Mouse (Mus musculus): ENCODE data around the gene Slc7a7. TPM values are rescaled to one million over a fixed set of nuclear protein-coding genes. Genes with fewer than 3 reads are reported as not detected.
A peak's percentile ranks its signal among the peaks of the same experiment; 100 is the strongest.
"Not testable (repeated sequence)": the region's sequence is repeated elsewhere in the genome, so short reads cannot be mapped to it uniquely, and the experiment has no call there.

Slc7a7 gene
- polyA plus RNA-seq, 1 experiment from 2014 or later, result 4.3 TPM

DNA sequence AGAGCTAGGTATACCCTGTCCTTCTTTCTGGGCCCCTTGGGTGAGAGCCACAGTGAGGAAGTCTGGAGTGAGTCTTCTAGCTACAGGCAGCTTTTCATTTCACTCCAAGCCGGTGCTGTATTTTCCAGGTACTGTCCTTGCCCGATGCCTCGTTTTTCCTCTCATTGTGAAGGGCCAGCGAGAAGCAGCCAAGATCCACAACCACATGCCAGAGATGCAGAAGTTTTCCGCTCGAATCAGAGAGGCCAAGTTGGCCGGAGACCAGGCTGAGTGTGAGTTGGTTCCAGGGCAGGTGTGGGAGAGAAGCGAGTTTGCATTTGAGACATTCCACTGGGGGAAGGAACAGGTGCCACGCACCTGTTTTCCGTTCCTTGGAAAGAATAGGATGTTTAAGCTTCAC lies 51.0 kb downstream of the Slc7a7 start:
- Histone ChIP-seq H3K27ac (ENCODE audit: low read depth, low read length) (no peak overlapping the region), H3K9me3 (ENCODE audit: control insufficient read depth, low read length) (no peaks in the 10 kb centered on the region), H3K4me3 (ENCODE audit: low read depth, low read length) (no peak overlapping the region), H3K9ac (ENCODE audit: low read depth, low read length) (no peak overlapping the region), H3K4me1 (replicated peaks; ENCODE audit: control insufficient read depth, insufficient read depth, low read length) (no peaks in the 10 kb centered on the region), H3K27me3 (ENCODE audit: control insufficient read depth, insufficient read depth, low read length) (no peaks in the 10 kb centered on the region), H3K4me2 (replicated peaks; ENCODE audit: low read depth, low read length) (no peak overlapping the region), H3K36me3 (ENCODE audit: control insufficient read depth, insufficient read depth, low read length) (peaks cover 15% of the 10 kb centered on the region)
- ATAC-seq (ENCODE audit: low FRiP score) (no peak), DNase-seq (ENCODE audit: low spot score) (no peak)
- WGBS, result 94% methylated on average over 10 of the region's 10 CpGs

DNA sequence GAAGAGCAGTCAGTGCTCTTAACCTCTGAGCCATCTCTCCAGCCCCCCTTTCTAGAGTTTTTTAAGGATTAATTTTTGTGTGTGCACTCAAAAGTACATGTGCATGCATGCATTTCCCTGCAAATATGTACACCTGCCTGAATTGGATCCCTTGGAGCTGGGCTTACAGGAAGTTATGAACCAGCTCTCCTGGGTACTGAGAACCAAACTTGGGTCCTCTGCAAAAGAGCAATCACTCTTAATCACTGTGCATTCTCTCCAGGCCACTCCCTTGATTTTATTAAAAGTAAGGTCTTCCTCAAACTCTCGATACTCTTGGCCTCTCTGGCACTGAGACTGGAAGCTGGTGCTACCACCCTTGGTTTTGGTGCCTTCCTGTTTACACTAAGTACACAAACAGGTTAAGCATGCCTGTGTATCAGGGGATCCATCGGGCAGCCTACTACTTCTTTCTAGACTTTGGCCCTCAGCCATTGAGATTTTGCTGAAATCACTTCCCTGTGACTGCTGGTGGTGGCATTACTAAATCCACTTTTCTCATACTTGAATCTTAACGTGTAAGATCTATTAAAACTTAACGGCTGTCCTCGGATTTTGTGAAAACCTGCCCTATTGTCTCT lies 52.4 kb downstream of the Slc7a7 start:
- H3K9ac ChIP-seq (ENCODE audit: low read depth, low read length), result no peak overlapping the region
- no peak overlapping the region for H3K4me3 ChIP-seq (ENCODE audit: low read depth, low read length)
- no peak overlapping the region for H3K4me2 ChIP-seq (replicated peaks; ENCODE audit: low read depth, low read length)
- H3K27me3 ChIP-seq (ENCODE audit: control insufficient read depth, insufficient read depth, low read length), result no peaks in the 10 kb centered on the region
- ATAC-seq (ENCODE audit: low FRiP score) (no peak), DNase-seq (ENCODE audit: low spot score) (no peak)
- no peaks in the 10 kb centered on the region for H3K4me1 ChIP-seq (replicated peaks; ENCODE audit: control insufficient read depth, insufficient read depth, low read length)
- peaks cover 15% of the 10 kb centered on the region for H3K36me3 ChIP-seq (ENCODE audit: control insufficient read depth, insufficient read depth, low read length)
- H3K9me3 ChIP-seq (ENCODE audit: control insufficient read depth, low read length), result no peaks in the 10 kb centered on the region
- H3K27ac ChIP-seq (ENCODE audit: low read depth, low read length), result no peak overlapping the region
- WGBS, result 91% methylated on average over 5 of the region's 5 CpGs

DNA sequence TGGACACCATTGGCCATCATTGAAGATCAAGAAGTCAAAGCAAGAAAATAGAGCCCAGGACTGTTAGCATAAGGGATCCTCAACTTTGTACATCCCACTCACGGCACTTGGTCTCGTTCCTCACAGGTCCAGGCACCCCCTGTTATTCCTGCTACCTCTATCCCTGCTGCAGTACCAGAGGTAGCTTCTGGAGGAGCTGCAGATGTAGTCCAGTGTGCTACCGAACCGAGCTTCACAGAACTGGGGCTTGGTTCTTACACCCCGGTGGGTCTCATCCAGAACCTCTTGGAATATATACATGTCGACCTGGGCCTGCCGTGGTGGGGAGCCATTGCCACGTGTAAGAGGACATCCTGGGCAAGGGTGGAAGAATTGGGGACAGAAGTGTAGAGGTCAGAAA lies 54.4 kb downstream of the Slc7a7 start:
- Histone ChIP-seq H3K36me3 (ENCODE audit: control insufficient read depth, insufficient read depth, low read length) (peaks cover 4% of the 10 kb centered on the region; the same call in 1 of the 2 replicates), H3K9ac (ENCODE audit: low read depth, low read length) (no peak overlapping the region), H3K27ac (ENCODE audit: low read depth, low read length) (no peak overlapping the region), H3K27me3 (ENCODE audit: control insufficient read depth, insufficient read depth, low read length) (no peaks in the 10 kb centered on the region), H3K9me3 (ENCODE audit: control insufficient read depth, low read length) (no peaks in the 10 kb centered on the region), H3K4me1 (replicated peaks; ENCODE audit: control insufficient read depth, insufficient read depth, low read length) (no peaks in the 10 kb centered on the region), H3K4me2 (replicated peaks; ENCODE audit: low read depth, low read length) (no peak overlapping the region), H3K4me3 (ENCODE audit: low read depth, low read length) (no peak overlapping the region)
- 94% methylated on average over 8 of the region's 8 CpGs for WGBS
- no peak for ATAC-seq (ENCODE audit: low FRiP score)
- no peak for DNase-seq (ENCODE audit: low spot score)

DNA sequence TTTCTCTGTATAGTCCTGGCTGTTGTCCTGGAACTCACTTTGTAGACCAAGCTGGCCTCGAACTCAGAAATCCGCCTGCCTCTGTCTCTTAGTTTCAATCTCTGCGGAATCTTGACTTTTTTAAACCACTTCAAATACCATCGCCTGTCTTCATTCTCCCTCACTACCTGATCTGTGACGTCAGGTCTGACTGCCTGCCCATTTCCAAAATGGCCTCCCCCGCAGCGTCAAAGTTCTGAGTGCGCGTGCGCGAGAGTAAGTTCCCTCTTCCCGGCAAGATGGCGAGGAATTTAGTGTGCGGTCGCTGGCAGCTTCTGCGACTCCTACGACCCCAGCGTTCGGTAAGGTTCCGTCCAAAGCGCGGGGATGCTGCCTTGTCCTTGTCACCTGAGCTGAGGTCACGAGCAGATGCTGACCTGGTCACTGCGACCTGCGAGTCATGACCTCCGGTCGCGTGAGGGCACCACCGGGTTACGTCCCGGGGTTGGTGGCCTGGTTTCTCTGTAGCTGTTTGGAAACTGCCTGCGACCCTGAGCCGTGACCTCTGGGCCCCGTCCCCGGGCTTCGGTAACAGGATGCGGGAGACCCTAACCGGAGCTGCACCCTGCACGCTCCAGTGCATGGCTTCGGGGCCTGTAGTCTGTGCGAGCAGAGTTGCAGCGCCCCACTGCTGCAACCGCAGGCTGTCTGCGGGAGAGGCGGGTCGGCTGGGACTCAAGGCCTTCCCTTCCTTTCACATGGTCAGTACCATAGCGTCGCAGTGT lies 56.8 kb downstream of the Slc7a7 start, which contains the start of gene Oxa1l:
Gene Oxa1l, plus strand, starts transcription at position 258 of the 764 bp plus-strand sequence.
- Histone ChIP-seq H3K4me2 (replicated peaks; ENCODE audit: low read depth, low read length) (peak within 1 kb of the TSS; percentile 68), H3K9ac (ENCODE audit: low read depth, low read length) (peak within 1 kb of the TSS; percentile 88), H3K4me1 (replicated peaks; ENCODE audit: control insufficient read depth, insufficient read depth, low read length) (no peaks in the 10 kb centered on the region), H3K27me3 (ENCODE audit: control insufficient read depth, insufficient read depth, low read length) (no peaks in the 10 kb centered on the region), H3K9me3 (ENCODE audit: control insufficient read depth, low read length) (no peaks in the 10 kb centered on the region), H3K36me3 (ENCODE audit: control insufficient read depth, insufficient read depth, low read length) (no peaks in the 10 kb centered on the region), H3K27ac (ENCODE audit: low read depth, low read length) (peak within 1 kb of the TSS; percentile 63), H3K4me3 (ENCODE audit: low read depth, low read length) (peak within 1 kb of the TSS; percentile 93)
- DNase-seq (ENCODE audit: low spot score), result peak; percentile 98
- WGBS, result under 1% methylated on average over 48 of the region's 48 CpGs
- ATAC-seq (ENCODE audit: low FRiP score), result peak; percentile 93

DNA sequence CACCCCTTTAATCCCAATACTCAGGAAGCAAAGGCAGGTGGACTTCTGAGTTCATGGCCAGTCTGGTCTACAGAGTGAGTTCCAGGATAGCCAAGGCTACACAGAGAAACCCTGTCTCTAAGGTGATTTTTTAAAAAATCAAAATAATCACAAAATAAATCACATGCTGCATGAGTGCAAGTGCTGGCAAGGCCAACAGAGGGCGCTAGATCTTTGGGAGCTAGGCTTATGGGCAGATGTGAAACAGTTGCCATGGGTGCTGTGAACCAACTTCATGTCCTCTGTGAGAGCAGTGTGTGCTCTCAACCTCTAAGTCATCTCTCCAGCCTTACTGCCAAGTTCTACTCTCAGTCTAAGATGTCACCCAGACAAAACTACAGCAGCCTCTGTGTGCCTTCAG lies 63.2 kb downstream of the Slc7a7 start:
- DNase-seq (ENCODE audit: low spot score) (no peak), ATAC-seq (ENCODE audit: low FRiP score) (no peak)
- no peak overlapping the region for H3K27ac ChIP-seq (ENCODE audit: low read depth, low read length)
- H3K4me2 ChIP-seq (replicated peaks; ENCODE audit: low read depth, low read length), result no peak overlapping the region
- no peaks in the 10 kb centered on the region for H3K9me3 ChIP-seq (ENCODE audit: control insufficient read depth, low read length)
- 30% methylated on average over 1 of the region's 1 CpGs for WGBS
- H3K4me3 ChIP-seq (ENCODE audit: low read depth, low read length), result no peak overlapping the region
- H3K4me1 ChIP-seq (replicated peaks; ENCODE audit: control insufficient read depth, insufficient read depth, low read length), result no peaks in the 10 kb centered on the region
- no peaks in the 10 kb centered on the region for H3K36me3 ChIP-seq (ENCODE audit: control insufficient read depth, insufficient read depth, low read length)
- no peaks in the 10 kb centered on the region for H3K27me3 ChIP-seq (ENCODE audit: control insufficient read depth, insufficient read depth, low read length)
- no peak overlapping the region for H3K9ac ChIP-seq (ENCODE audit: low read depth, low read length)

DNA sequence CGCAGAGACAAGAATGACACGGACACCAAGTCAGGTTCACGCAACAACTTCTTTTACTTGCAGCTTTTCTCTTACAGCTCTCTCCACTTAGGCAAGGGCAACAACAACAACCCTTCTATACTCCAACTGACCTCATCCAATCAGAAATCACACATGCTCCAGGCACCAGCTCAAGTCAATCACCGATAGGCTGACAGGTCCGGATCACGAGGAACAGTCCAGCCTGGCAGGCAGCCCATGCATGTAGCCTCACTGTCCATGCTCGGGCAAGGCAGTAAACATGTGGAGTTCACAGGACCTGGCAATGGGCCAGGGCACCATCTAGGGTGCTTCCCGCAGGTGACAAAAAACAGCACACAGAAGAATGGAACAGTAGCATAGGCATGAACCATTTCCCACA lies 65.3 kb downstream of the Slc7a7 start:
- Histone ChIP-seq H3K4me2 (replicated peaks; ENCODE audit: low read depth, low read length) (no peak overlapping the region), H3K27ac (ENCODE audit: low read depth, low read length) (no peak overlapping the region), H3K4me3 (ENCODE audit: low read depth, low read length) (no peak overlapping the region), H3K9me3 (ENCODE audit: control insufficient read depth, low read length) (no peaks in the 10 kb centered on the region), H3K9ac (ENCODE audit: low read depth, low read length) (no peak overlapping the region), H3K4me1 (replicated peaks; ENCODE audit: control insufficient read depth, insufficient read depth, low read length) (no peaks in the 10 kb centered on the region), H3K36me3 (ENCODE audit: control insufficient read depth, insufficient read depth, low read length) (no peaks in the 10 kb centered on the region), H3K27me3 (ENCODE audit: control insufficient read depth, insufficient read depth, low read length) (no peaks in the 10 kb centered on the region)
- ATAC-seq (ENCODE audit: low FRiP score) (no peak), DNase-seq (ENCODE audit: low spot score) (no peak)
- WGBS, result 90% methylated on average over 8 of the region's 8 CpGs

DNA sequence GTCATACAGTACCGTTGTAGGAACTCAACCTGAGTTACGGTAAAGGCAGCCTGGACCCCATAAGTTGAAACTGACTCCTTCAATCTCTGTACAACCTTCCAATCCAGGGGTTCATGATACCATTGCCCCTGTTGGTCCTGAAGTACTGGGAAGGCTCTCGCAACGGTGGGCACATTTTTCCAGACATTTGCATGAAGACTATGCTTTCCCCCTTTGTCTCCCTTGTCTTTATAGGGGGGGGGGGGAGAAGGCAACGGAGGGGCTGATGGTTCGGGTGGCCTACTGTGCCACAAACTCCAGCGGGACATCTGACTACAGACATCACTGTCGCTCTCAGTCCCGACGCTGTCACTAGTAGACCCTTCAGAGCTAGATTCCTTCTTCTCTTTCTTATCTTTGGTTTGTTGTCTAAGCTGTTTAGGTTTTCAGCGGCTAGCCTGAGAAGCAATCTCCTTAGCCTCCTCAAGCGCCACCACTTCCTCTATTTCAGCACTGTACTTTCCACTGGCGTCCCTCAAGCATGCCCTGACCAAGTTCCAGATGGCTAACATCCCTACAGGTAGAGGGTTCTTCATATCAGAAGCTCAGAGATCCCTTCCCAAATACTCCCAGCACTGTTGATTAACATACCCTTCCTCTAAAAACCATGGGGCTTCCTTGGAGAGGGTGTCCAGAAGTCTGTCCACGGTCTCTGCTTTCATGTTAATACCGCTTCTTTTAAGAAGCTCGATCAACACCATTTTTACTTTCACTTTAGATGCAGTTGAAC lies 66.6 kb downstream of the Slc7a7 start:
- not testable (repeated sequence) for H3K9me3 ChIP-seq (ENCODE audit: control insufficient read depth, low read length); ATAC-seq (ENCODE audit: low FRiP score); H3K4me3 ChIP-seq (ENCODE audit: low read depth, low read length); H3K4me2 ChIP-seq (replicated peaks; ENCODE audit: low read depth, low read length); H3K4me1 ChIP-seq (replicated peaks; ENCODE audit: control insufficient read depth, insufficient read depth, low read length); H3K27ac ChIP-seq (ENCODE audit: low read depth, low read length); H3K9ac ChIP-seq (ENCODE audit: low read depth, low read length); H3K36me3 ChIP-seq (ENCODE audit: control insufficient read depth, insufficient read depth, low read length); DNase-seq (ENCODE audit: low spot score); H3K27me3 ChIP-seq (ENCODE audit: control insufficient read depth, insufficient read depth, low read length)
- 96% methylated on average over 16 of the region's 16 CpGs for WGBS

DNA sequence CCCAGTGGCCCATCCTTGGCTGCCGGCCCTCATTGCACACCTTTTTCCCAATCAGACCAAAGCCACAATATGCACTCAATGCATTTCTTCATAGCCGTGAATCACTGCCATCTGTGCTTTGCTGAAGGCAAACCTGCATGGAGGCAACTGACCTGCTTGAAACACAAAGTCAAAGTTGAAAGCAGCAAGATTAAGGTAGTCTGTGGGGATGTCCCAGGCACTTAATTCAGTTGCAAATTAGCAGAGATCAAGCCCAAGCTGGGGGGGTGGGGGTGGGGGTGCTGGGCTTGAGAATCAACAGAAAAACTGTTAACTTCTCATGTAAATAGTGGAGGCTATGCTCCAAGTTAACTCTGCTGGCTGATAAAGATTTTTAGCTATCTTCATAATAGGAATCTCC lies 75.8 kb downstream of the Slc7a7 start:
- not testable (repeated sequence) for H3K9ac ChIP-seq (ENCODE audit: low read depth, low read length); H3K4me3 ChIP-seq (ENCODE audit: low read depth, low read length); H3K9me3 ChIP-seq (ENCODE audit: control insufficient read depth, low read length); H3K4me1 ChIP-seq (replicated peaks; ENCODE audit: control insufficient read depth, insufficient read depth, low read length); H3K4me2 ChIP-seq (replicated peaks; ENCODE audit: low read depth, low read length); H3K27ac ChIP-seq (ENCODE audit: low read depth, low read length); DNase-seq (ENCODE audit: low spot score); H3K36me3 ChIP-seq (ENCODE audit: control insufficient read depth, insufficient read depth, low read length); H3K27me3 ChIP-seq (ENCODE audit: control insufficient read depth, insufficient read depth, low read length); ATAC-seq (ENCODE audit: low FRiP score)
- 40% methylated on average over 2 of the region's 2 CpGs for whole genome bisulfite sequencing

Measured in hindbrain, embryonic 11.5 days (tissue).